Mouse (Mus musculus) macrophage (primary cell): ENCODE measurements around the gene Slc52a3. TPM values are rescaled to one million over a fixed set of nuclear protein-coding genes. Genes with fewer than 3 reads are reported as not detected.

Experiments used
- H3K27ac ChIP-seq: fragments of 350-480 bp; formaldehyde crosslinking; 2 replicates; pipeline ENCODE4 v1.9.0; 2021
- H3K36me3 ChIP-seq: fragments of 350-480 bp; formaldehyde crosslinking; 2 replicates; pipeline ENCODE4 v1.9.0; 2021; ENCODE audit errors: inconsistent target
- H3K4me3 ChIP-seq: fragments of 350-480 bp; formaldehyde crosslinking; 2 replicates; pipeline ENCODE4 v1.9.0; 2021; ENCODE audit errors: inconsistent target
- H3K79me2 ChIP-seq: fragments of 350-480 bp; formaldehyde crosslinking; 2 replicates; pipeline ENCODE4 v1.9.0; 2021; ENCODE audit errors: inconsistent target
- WGBS: methylation state at CpG from one replicate; pipeline ENCODE4 v1.1.7; 2026; ENCODE audit warnings: inconsistent platforms; ENCODE audit not compliant: missing documents; 5-methylcytosine and 5-hydroxymethylcytosine counted together
- polyA plus RNA-seq: library from polyadenylated mRNA; stranded (reverse); fragments of 250-400 nt; gene quantifications from 3 replicates; pipeline ENCODE4 v1.2.4, GENCODE M21; 2018; ENCODE audit warnings: inconsistent platforms

Slc52a3 gene
- polyA plus RNA-seq, 1 experiment from 2014 or later = not detected

- H3K36me3 ChIP-seq = no peaks in the 10 kb centered on the region
- H3K4me3 ChIP-seq = no peak overlapping the region
- WGBS = 75% methylated on average over 20 of the region's 20 CpGs
- no peaks in the 10 kb centered on the region for H3K79me2 ChIP-seq
- H3K27ac ChIP-seq = no peak overlapping the region
These were observed 3.5 kb downstream of the Slc52a3 start for GRCm38 (mm10) chr2:151999669-152000290.

DNA sequence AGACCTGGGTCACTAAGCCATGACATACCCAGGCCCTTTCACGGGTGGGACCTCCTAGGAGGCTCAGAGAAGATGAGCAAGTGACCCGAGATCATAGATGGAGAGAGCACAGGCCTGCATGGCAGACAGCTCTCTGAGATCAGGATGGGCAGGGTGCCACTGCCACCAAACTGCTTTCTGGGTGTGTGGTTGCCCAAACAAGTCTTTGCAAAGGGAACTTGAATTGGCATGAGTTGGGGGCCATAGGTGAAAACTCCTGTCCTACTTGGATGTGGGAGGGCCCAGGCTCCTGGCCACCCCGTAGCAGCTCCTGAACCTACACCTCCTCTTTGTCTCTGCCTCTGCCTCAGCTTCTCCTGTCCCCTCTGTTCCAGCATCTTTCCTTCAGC, 4.0 kb downstream of the Slc52a3 start:
- H3K27ac ChIP-seq = no peak overlapping the region
- WGBS = 74% methylated on average over 3 of the region's 3 CpGs

GRCm38 (mm10) chr2:152000735-152001134, 4.4 kb downstream of the Slc52a3 start:
- no peaks in the 10 kb centered on the region for H3K36me3 ChIP-seq
- 93% methylated on average over 4 of the region's 6 CpGs for WGBS
- H3K4me3 ChIP-seq = no peak overlapping the region
- H3K27ac ChIP-seq = no peak overlapping the region
- H3K79me2 ChIP-seq = no peaks in the 10 kb centered on the region

More for the DNA sequence above, 4.0 kb downstream of the Slc52a3 start:
- H3K4me3 ChIP-seq = no peak overlapping the region
- H3K79me2 ChIP-seq = no peaks in the 10 kb centered on the region
- no peaks in the 10 kb centered on the region for H3K36me3 ChIP-seq

GRCm38 (mm10) chr2:152002529-152002928, 6.2 kb downstream of the Slc52a3 start:
- H3K27ac ChIP-seq = no peak overlapping the region
- whole genome bisulfite sequencing = 7% methylated on average over 6 of the region's 6 CpGs

DNA sequence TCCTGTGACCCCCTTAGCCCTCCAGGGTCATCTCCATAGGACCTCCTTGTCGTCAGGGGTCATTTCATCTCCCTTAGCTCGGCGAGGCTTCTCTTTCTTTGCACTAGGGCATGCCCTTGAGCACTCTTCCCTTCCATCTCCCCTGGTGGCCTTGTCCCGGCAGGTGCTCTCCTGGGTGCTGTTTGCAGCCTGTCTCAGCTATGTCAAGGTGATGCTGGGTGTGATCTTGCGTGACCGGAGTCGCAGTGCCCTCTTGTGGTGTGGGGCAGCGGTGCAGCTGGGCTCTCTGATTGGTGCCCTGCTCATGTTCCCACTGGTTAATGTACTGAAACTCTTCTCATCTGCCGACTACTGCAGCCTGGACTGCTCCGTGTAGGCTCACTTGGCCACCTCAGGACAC, 11.5 kb downstream of the Slc52a3 start:
- Histone ChIP-seq H3K36me3 (no peaks in the 10 kb centered on the region), H3K4me3 (no peak overlapping the region), H3K27ac (no peak overlapping the region), H3K79me2 (no peaks in the 10 kb centered on the region)
- WGBS = 77% methylated on average over 10 of the region's 10 CpGs

More at GRCm38 (mm10) chr2:152002529-152002928, 6.2 kb downstream of the Slc52a3 start:
- Histone ChIP-seq H3K79me2 (no peaks in the 10 kb centered on the region), H3K36me3 (no peaks in the 10 kb centered on the region), H3K4me3 (no peak overlapping the region)

DNA sequence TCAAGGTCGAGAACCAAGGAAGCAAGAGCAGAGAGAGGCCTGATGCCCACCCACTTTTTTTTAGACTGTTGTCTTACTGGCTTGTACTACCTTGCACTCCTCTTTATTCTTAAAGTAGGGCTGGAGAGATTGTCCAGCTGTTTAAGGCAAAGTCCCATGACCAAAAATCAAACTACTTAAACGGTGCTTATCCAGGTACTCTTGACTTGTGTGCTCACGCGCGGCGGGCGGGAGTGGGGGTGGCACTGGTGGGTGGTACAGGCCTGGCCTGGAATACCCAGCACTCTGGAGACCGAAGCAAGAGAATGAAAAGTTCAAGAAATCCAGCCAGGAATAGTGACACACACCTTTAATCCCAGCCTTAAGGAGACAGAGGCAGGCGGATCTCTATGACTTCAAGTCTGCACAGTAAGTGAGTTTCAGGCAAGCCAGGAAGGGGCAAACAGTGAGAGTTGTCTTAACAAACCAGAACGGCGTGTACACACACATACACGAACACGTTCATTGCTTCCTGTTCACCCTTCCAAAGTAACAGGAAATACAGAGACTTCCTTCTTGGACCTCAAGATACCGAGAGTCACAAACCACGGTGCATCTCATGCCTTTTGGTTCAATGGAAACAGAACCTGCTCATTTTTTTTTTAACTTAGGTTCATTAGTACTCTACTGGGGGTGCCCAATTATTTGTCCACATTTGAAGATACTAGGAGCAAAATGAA, 12.9 kb downstream of the Slc52a3 start:
- H3K4me3 ChIP-seq = no peak overlapping the region
- no peak overlapping the region for H3K27ac ChIP-seq

DNA sequence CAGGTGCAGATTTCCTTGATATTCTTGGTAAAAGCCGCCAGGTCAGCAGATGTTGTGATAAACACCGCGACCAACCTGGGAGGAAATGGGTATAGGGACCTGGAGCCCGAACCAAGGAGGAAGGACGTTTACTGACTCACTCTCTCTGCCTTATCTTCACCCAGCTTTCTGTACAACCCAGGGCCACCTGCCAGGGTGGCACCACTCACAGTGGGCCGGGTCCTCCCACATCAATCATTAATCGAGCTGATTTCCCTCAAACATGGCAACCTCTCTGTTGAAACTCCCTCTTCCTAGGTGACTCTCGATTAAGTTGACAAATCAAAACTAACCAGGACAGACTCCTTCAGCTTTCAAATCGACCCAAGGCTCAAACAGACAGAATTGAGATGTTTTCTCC, 13.9 kb downstream of the Slc52a3 start:
- WGBS = 40% methylated on average over 9 of the region's 9 CpGs
- H3K36me3 ChIP-seq = no peaks in the 10 kb centered on the region
- no peak overlapping the region for H3K27ac ChIP-seq
- no peaks in the 10 kb centered on the region for H3K79me2 ChIP-seq
- no peak overlapping the region for H3K4me3 ChIP-seq

More for the DNA sequence above, 12.9 kb downstream of the Slc52a3 start:
- WGBS = 62% methylated on average over 15 of the region's 15 CpGs
- Histone ChIP-seq H3K79me2 (no peaks in the 10 kb centered on the region), H3K36me3 (no peaks in the 10 kb centered on the region)

DNA sequence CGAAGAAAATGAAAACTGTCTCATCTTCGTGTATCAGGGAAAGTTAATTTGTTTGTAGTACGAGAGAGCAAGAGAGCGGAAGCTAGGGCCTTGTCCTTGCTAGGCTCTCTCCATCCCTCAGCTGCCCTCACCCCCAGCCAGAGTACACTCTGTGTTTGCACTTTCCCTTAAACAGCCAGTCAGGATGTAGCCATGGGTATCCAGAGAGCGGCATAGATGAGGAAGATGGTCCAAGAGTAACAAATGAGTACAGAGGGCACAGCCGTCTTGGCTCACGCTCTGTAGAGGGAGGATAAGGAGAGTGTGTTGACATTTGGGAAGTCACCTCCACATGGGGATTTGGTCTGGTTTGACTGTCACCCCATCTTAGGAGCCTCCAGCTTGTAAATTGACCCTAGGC, 14.3 kb downstream of the Slc52a3 start:
- H3K27ac ChIP-seq = no peak overlapping the region
- no peaks in the 10 kb centered on the region for H3K36me3 ChIP-seq
- H3K4me3 ChIP-seq = no peak overlapping the region
- WGBS = 90% methylated on average over 7 of the region's 7 CpGs
- H3K79me2 ChIP-seq = no peaks in the 10 kb centered on the region

GRCm38 (mm10) chr2:152011724-152012123, 15.4 kb downstream of the Slc52a3 start:
- Histone ChIP-seq H3K79me2 (no peaks in the 10 kb centered on the region), H3K36me3 (no peaks in the 10 kb centered on the region), H3K4me3 (no peak overlapping the region), H3K27ac (no peak overlapping the region)
- WGBS = 73% methylated on average over 2 of the region's 2 CpGs

DNA sequence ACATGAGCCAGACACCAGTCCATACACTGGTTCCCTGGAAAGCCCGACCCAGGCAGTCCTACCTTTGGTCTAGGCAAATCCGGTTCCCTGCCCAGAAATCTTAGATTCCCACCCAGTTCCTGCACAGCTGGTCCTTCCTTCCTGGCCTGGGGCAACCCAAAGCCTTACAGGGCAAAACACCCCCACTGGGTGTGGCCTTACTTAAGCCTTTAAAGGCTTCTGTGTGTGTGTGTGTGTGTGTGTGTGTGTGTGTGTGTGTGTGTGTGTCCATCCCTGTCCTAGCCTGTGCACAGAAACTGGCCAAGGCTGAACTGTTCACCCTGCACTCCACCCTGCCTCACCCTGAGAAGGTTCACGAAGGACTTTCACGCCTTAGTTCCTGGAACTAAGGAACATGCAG, 15.9 kb downstream of the Slc52a3 start:
- Histone ChIP-seq H3K36me3 (no peaks in the 10 kb centered on the region), H3K27ac (no peak overlapping the region), H3K4me3 (no peak overlapping the region), H3K79me2 (no peaks in the 10 kb centered on the region)
- 51% methylated on average over 4 of the region's 4 CpGs for WGBS

DNA sequence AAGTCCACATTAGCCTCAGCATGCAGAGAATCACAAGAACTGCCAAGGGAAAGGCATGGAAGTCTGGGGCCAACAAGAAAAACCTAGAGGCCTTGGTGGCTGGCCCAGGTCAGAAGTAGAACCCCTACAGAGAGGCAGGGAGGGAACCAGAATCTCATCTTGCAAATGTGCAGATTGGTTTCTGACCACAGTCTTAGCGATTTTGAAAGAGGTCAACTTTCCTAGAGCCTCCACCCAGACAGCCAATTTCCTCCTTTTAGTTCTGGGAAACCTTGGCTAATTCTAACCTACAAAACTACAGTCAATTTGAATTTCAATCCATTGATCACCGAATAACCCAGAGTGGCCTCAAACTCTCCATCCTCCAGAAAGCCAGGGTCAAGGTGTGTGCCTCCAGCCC, 16.4 kb downstream of the Slc52a3 start:
- Histone ChIP-seq H3K4me3 (no peak overlapping the region), H3K36me3 (no peaks in the 10 kb centered on the region)
- 40% methylated on average over 2 of the region's 2 CpGs for WGBS

DNA sequence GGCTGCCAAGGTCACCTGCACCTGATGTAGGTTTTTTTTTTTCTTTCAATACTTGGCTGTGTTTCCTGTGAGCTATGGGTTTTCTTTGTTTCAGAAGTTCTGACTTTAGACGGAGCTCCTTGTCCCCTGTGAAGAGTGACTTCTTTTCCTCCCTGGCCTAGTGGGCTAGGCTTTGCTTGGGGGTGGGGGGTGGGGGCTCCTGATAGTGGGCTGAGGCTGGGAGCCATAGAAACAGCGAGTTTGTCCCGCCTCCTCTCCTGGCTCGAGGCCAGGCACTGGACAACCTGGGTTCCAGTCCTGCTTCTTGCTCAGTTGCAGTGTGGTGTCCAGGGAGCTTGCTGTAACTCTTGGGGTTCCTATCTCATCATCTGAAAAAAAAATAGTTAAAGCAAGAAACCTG, 19.7 kb downstream of the Slc52a3 start:
- Histone ChIP-seq H3K79me2 (no peaks in the 10 kb centered on the region), H3K36me3 (no peaks in the 10 kb centered on the region), H3K27ac (no peak overlapping the region), H3K4me3 (no peak overlapping the region)
- 65% methylated on average over 4 of the region's 4 CpGs for WGBS

More for the DNA sequence above, 16.4 kb downstream of the Slc52a3 start:
- no peaks in the 10 kb centered on the region for H3K79me2 ChIP-seq
- H3K27ac ChIP-seq = no peak overlapping the region

GRCm38 (mm10) chr2:152016666-152017065, 20.4 kb downstream of the Slc52a3 start:
- WGBS = 93% methylated on average over 9 of the region's 9 CpGs
- no peak overlapping the region for H3K27ac ChIP-seq

GRCm38 (mm10) chr2:152020255-152020654, 23.9 kb downstream of the Slc52a3 start:
- H3K4me3 ChIP-seq = no peak overlapping the region
- no peaks in the 10 kb centered on the region for H3K79me2 ChIP-seq
- WGBS = 28% methylated on average over 6 of the region's 6 CpGs
- no peaks in the 10 kb centered on the region for H3K36me3 ChIP-seq
- no peak overlapping the region for H3K27ac ChIP-seq

More at GRCm38 (mm10) chr2:152016666-152017065, 20.4 kb downstream of the Slc52a3 start:
- Histone ChIP-seq H3K79me2 (no peaks in the 10 kb centered on the region), H3K4me3 (no peak overlapping the region), H3K36me3 (no peaks in the 10 kb centered on the region)

GRCm38 (mm10) chr2:152022022-152022421, 25.7 kb downstream of the Slc52a3 start:
- H3K4me3 ChIP-seq = no peak overlapping the region
- H3K36me3 ChIP-seq = no peaks in the 10 kb centered on the region
- no peaks in the 10 kb centered on the region for H3K79me2 ChIP-seq
- H3K27ac ChIP-seq = no peak overlapping the region
